Mouse (Mus musculus): ENCODE results near the gene Socs2.

DNA sequence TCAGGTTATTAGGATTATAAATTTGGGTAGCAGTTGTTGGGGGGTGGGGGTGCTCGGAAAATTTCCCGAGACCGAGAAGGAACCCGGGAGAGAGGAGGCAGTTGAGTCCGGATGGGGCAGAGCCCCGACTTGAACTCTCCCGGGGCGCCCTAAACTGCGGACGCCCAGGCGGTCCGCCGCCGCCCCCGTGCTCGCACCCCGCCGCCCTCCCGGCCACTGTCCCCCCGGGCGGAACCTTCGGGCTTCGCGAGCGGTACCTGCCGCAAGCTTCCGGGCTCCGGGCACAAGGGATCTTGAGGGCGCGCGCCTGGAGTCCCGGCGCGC lies 657 bp downstream of the Socs2 start:
- TF ChIP-seq CTCF (IDR thresholded peaks at IDR 0.05; ENCODE audit: insufficient read depth, low read depth, low read length) (no peak), POLR2A (IDR thresholded peaks at IDR 0.05; ENCODE audit: insufficient read depth, low read depth, low read length) (no peak)
